Mouse (Mus musculus) heart, embryonic 11.5 days (tissue): Measurements from ENCODE around the gene Ntpcr. TPM values are rescaled to one million over a fixed set of nuclear protein-coding genes. Genes with fewer than 3 reads are reported as not detected.

ENCODE experiments used
- ATAC-seq: fragments of 200-750 bp; cut with Nextera tagmentation; replicated peaks from 2 replicates; pipeline ENCODE4 v1.8.0; 2017; ENCODE audit warnings: moderate library complexity; ENCODE audit not compliant: insufficient number of reproducible peaks, low FRiP score, low TSS enrichment
- H3K27ac ChIP-seq: fragments of 300-500 bp; sonication (generic); 2 replicates; pipeline ENCODE4 v1.5.1; 2014; ENCODE audit warnings: mild to moderate bottlenecking, low read depth, low read length
- H3K27me3 ChIP-seq: fragments of 300-500 bp; sonication (generic); 2 replicates; pipeline ENCODE4 v1.6.1; 2014; ENCODE audit warnings: mild to moderate bottlenecking, low read length, mixed read lengths; ENCODE audit not compliant: control insufficient read depth, insufficient read depth
- H3K36me3 ChIP-seq: fragments of 300-500 bp; sonication (generic); 2 replicates; pipeline ENCODE4 v1.6.1; 2014; ENCODE audit warnings: mild to moderate bottlenecking, low read length, moderate library complexity, mixed read lengths; ENCODE audit not compliant: control insufficient read depth, insufficient read depth
- H3K4me1 ChIP-seq: fragments of 300-500 bp; sonication (generic); 2 replicates; pipeline ENCODE4 v1.6.1; 2014; ENCODE audit warnings: low read length; ENCODE audit not compliant: control insufficient read depth, insufficient read depth
- H3K4me2 ChIP-seq: fragments of 300-500 bp; sonication (generic); 2 replicates; pipeline ENCODE4 v1.6.1; 2014; ENCODE audit warnings: mild to moderate bottlenecking, moderate library complexity
- H3K4me3 ChIP-seq: fragments of 300-500 bp; sonication (generic); 2 replicates; pipeline ENCODE4 v1.5.1; 2014; ENCODE audit warnings: low read depth, low read length
- H3K9ac ChIP-seq: fragments of 300-500 bp; sonication (generic); 2 replicates; pipeline ENCODE4 v1.6.1; 2014; ENCODE audit warnings: mild to moderate bottlenecking, low read depth, low read length, moderate library complexity
- H3K9me3 ChIP-seq: fragments of 300-500 bp; sonication (generic); replicated peaks from 2 replicates; pipeline ENCODE4 v1.6.1; 2016; ENCODE audit warnings: low read length; ENCODE audit not compliant: control insufficient read depth
- WGBS: fragments of 180-500 bp; shearing (Covaris S2); extraction: QIAGEN DNeasy Blood & Tissue Kit; methylation state at CpG from one replicate; pipeline ENCODE4 v1.1.7; 2014; ENCODE audit not compliant: insufficient replicate concordance; 5-methylcytosine and 5-hydroxymethylcytosine counted together
- polyA plus RNA-seq: library from polyadenylated mRNA; unstranded; fragments of >200 nt; fragmentation: Nextera tagmentation; extraction: Ambion mirVana; gene quantifications from 2 replicates; pipeline ENCODE4 v1.2.1, GENCODE M21; 2014

The Ntpcr gene
- polyA plus RNA-seq, 1 experiment from 2014 or later = 25.3 TPM

- 56% methylated on average over 7 of the region's 7 CpGs for WGBS
- Histone ChIP-seq H3K27me3 (no peaks in the 10 kb centered on the region), H3K4me2 (no peak overlapping the region), H3K36me3 (no peaks in the 10 kb centered on the region), H3K9me3 (no peaks in the 10 kb centered on the region), H3K4me3 (no peak overlapping the region), H3K9ac (no peak overlapping the region), H3K4me1 (no peaks in the 10 kb centered on the region; the same call in none of the 2 replicates), H3K27ac (no peak overlapping the region)
- ATAC-seq = no peak
These were observed 43.6 kb downstream of the Ntpcr start for GRCm38 (mm10) chr8:125773281-125773803.

- no peaks in the 10 kb centered on the region; the same call in none of the 2 replicates for H3K4me1 ChIP-seq
- H3K4me2 ChIP-seq = no peak overlapping the region
- 61% methylated on average over 3 of the region's 3 CpGs for WGBS
- no peak overlapping the region for H3K9ac ChIP-seq
- no peaks in the 10 kb centered on the region for H3K9me3 ChIP-seq
- no peak for ATAC-seq
- H3K27me3 ChIP-seq = no peaks in the 10 kb centered on the region
- H3K36me3 ChIP-seq = no peaks in the 10 kb centered on the region
- no peak overlapping the region for H3K27ac ChIP-seq
- no peak overlapping the region for H3K4me3 ChIP-seq
These were observed 45.3 kb downstream of the Ntpcr start for GRCm38 (mm10) chr8:125775031-125775430.

- no peaks in the 10 kb centered on the region for H3K36me3 ChIP-seq
- no peak for ATAC-seq
- H3K4me1 ChIP-seq = no peaks in the 10 kb centered on the region; the same call in none of the 2 replicates
- WGBS = 88% methylated on average over 3 of the region's 3 CpGs
- no peak overlapping the region for H3K27ac ChIP-seq
- H3K9me3 ChIP-seq = no peaks in the 10 kb centered on the region
- no peaks in the 10 kb centered on the region for H3K27me3 ChIP-seq
- no peak overlapping the region for H3K4me3 ChIP-seq
- no peak overlapping the region for H3K4me2 ChIP-seq
- H3K9ac ChIP-seq = no peak overlapping the region
These were observed 46.6 kb downstream of the Ntpcr start for GRCm38 (mm10) chr8:125776314-125776713.

- WGBS = 74% methylated on average over 6 of the region's 6 CpGs
These were observed 47.0 kb downstream of the Ntpcr start for GRCm38 (mm10) chr8:125776800-125777199.

GRCm38 (mm10) chr8:125777478-125778164 lies 47.9 kb downstream of the Ntpcr start:
- no peak overlapping the region for H3K4me2 ChIP-seq
- no peaks in the 10 kb centered on the region for H3K9me3 ChIP-seq
- WGBS = 44% methylated on average over 12 of the region's 12 CpGs
- no peak overlapping the region for H3K4me3 ChIP-seq
- ATAC-seq = no peak
- no peaks in the 10 kb centered on the region; the same call in 1 of the 2 replicates for H3K4me1 ChIP-seq
- no peak overlapping the region for H3K9ac ChIP-seq
- no peak overlapping the region for H3K27ac ChIP-seq
- no peaks in the 10 kb centered on the region for H3K36me3 ChIP-seq
- H3K27me3 ChIP-seq = no peaks in the 10 kb centered on the region

More at GRCm38 (mm10) chr8:125776800-125777199, 47.0 kb downstream of the Ntpcr start:
- Histone ChIP-seq H3K36me3 (no peaks in the 10 kb centered on the region), H3K9me3 (no peaks in the 10 kb centered on the region), H3K9ac (no peak overlapping the region), H3K4me1 (no peaks in the 10 kb centered on the region; the same call in none of the 2 replicates), H3K27me3 (no peaks in the 10 kb centered on the region), H3K4me3 (no peak overlapping the region), H3K27ac (no peak overlapping the region), H3K4me2 (no peak overlapping the region)
- no peak for ATAC-seq

- no peaks in the 10 kb centered on the region for H3K27me3 ChIP-seq
- no peak overlapping the region for H3K27ac ChIP-seq
- no peaks in the 10 kb centered on the region for H3K9me3 ChIP-seq
- no peak overlapping the region for H3K4me2 ChIP-seq
- H3K4me3 ChIP-seq = no peak overlapping the region
- 85% methylated on average over 5 of the region's 5 CpGs for WGBS
- no peaks in the 10 kb centered on the region for H3K4me1 ChIP-seq
- peak; percentile 68; the same call in 1 of the 2 replicates for ATAC-seq
- no peaks in the 10 kb centered on the region for H3K36me3 ChIP-seq
- no peak overlapping the region for H3K9ac ChIP-seq
These were observed 49.2 kb downstream of the Ntpcr start for GRCm38 (mm10) chr8:125778919-125779318.

GRCm38 (mm10) chr8:125779656-125780055 lies 49.9 kb downstream of the Ntpcr start:
- Histone ChIP-seq H3K27me3 (no peaks in the 10 kb centered on the region), H3K36me3 (no peaks in the 10 kb centered on the region), H3K4me1 (no peaks in the 10 kb centered on the region), H3K9ac (no peak overlapping the region), H3K4me3 (no peak overlapping the region), H3K27ac (no peak overlapping the region), H3K9me3 (no peaks in the 10 kb centered on the region), H3K4me2 (no peak overlapping the region)
- 56% methylated on average over 8 of the region's 8 CpGs for WGBS
- ATAC-seq = no peak

DNA sequence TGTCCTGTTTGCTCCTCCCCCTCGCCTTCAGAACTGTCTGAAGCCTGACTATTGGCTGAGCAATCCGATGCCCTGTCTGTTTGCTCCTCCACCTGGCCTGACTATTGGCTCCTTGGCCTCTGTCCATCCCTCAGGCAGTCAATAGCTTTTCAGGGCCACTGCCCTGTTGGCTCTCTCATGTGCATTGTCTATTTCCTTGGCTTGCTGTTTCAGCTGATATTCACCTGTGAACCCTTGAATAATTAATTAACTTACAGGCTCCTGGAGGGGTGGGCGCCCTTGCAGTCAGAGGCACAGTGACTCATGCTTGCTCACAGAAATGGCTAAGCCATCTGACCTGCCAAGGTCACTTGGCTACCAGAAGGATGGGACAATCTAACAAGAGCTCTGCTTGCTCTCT lies 52.4 kb downstream of the Ntpcr start:
- H3K4me2 ChIP-seq = no peak overlapping the region
- H3K4me1 ChIP-seq = peaks cover 6% of the 10 kb centered on the region; the same call in 1 of the 2 replicates
- no peaks in the 10 kb centered on the region for H3K36me3 ChIP-seq
- no peak overlapping the region for H3K9ac ChIP-seq
- 59% methylated on average over 3 of the region's 3 CpGs for WGBS
- no peak overlapping the region for H3K4me3 ChIP-seq
- H3K27me3 ChIP-seq = no peaks in the 10 kb centered on the region
- H3K27ac ChIP-seq = no peak overlapping the region
- ATAC-seq = no peak
- H3K9me3 ChIP-seq = no peaks in the 10 kb centered on the region

DNA sequence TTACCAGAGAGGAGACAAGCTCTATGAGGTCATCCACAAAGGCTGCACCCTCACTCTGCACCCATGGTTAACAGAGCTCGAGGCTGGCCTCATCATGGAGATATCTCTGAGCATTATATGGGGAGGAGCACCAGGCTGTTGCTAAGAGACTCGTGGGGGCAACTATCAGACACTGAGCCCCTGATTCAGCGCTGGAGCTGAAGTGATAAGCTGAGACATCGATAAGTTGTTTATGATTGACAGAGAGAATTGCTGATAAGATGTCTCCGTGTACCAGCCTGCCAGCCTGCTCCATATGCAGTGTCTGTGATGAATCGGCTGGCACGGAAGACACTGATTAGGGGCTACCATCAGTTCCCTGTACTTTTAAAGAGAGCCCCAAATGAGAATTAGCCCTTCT lies 57.1 kb downstream of the Ntpcr start:
- Histone ChIP-seq H3K27me3 (no peaks in the 10 kb centered on the region), H3K4me3 (no peak overlapping the region), H3K9ac (no peak overlapping the region), H3K4me1 (peaks cover 11% of the 10 kb centered on the region; the same call in 1 of the 2 replicates), H3K9me3 (no peaks in the 10 kb centered on the region), H3K27ac (no peak overlapping the region), H3K4me2 (no peak overlapping the region), H3K36me3 (no peaks in the 10 kb centered on the region)
- whole genome bisulfite sequencing = 45% methylated on average over 7 of the region's 7 CpGs
- ATAC-seq = no peak
